Mouse (Mus musculus) inflammation-experienced regulatory T-cells, adult 6 months (primary cell): ENCODE results near the gene Usp48. TPM values are rescaled to one million over a fixed set of nuclear protein-coding genes. Genes with fewer than 3 reads are reported as not detected.
A peak's percentile ranks its signal among the peaks of the same experiment; 100 is the strongest.

ENCODE experiments used
- ATAC-seq: one replicate; pipeline ENCODE4 v1.8.0; 2017
- polyA plus RNA-seq, 3 experiments: library from polyadenylated mRNA; unstranded; fragments of 100-300 nt; shearing (Covaris generic); gene quantifications; one replicate each; pipeline ENCODE4 v1.2.1; 2017

The Usp48 gene
- polyA plus RNA-seq, 3 experiments from 2014 or later: 50.7 to 65.5 (median 59.6) TPM

DNA sequence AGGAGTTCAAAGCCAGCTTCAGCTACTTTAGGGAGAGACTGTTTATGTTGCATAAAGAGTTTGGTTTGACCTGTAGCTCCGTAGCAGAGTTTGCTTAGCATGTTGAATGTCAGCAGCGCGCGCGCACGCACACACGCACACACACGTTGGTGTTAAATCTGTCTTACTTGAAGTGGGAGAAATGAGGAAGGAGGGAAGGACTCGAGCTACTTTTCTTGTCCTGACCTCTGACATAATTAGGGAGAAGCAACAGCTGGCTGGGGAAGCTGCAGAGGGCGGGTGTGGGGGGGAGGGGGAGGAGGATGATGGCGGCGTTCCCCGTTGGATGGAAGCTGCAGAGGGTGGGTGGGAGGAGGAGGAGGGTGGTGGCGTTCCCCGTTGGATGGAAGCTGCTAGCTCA lies 16.7 kb downstream of the Usp48 start:
- no peak for ATAC-seq

DNA sequence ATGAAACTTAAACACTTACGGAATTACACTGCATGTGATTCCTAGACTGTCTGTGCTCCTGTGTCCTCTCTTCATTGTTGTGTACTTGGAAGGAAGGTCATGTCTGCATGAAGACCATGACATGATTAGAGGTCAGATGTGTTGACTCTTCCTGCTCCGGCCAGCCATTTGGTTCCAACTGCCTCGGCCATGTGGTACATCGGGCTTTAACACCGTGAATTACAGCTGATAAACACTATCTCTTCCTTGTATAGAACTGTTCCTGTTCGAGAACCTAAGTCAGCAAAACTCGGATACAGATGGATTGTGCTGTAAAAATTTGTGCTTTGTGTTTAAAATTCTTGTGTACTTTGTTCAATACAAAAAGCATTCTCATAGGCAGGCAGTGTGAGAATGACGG lies 29.3 kb downstream of the Usp48 start:
- ATAC-seq: no peak

DNA sequence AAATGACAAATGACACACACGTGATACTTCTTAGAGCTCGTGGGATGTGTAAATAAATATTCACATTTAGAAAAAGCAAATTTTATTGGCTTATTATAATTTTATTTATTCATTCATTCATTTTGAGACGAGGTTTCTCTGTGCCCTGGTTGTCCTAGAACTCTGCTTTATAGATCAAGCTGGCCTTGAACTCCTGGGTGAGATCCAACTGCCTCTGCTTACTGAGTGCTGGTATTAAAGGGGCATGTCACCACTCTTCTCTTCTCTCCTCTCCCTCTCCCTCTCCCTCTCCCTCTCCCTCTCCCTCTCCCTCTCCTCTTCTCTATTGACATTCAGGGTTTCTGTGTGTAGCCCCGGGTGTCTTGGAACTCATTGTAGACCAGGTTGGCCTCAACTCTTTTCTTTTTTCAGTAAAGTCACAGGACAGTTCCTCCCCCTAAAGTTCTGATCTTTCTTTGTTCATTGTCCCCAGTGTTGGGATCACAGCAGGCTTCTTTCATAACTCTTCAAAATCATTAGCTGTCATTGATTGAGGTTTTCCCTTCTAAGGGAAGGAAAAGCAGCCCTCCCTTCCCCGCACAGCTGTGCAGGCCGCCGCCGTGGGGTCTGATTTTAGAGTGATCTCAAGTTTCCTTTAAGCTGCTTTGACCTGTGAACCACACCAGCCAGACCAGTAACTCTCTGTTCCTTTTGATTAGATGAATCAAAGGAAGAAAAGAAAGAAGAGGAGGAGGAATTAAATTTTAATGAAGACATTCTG lies 34.1 kb downstream of the Usp48 start:
- no peak for ATAC-seq

DNA sequence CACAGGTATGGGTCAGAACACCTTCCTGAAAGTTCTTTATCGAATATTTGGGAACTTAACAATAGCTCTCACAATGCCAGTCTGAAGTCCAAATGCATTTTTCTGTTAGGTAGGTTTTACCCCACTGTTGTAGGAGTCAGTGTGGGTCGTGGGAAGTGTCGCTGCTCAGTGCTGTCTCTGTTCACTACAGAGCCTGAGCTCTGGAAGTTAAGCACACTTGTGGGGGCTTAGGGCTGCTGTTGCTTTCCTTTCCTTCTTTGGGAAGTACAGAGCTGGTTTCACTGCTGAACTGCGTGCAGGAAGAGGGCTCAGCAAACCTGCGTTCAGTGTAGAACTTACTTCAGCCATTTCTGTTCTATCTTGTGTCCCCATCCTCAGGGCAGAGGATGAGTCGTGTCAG lies 34.8 kb downstream of the Usp48 start:
- no peak for ATAC-seq

DNA sequence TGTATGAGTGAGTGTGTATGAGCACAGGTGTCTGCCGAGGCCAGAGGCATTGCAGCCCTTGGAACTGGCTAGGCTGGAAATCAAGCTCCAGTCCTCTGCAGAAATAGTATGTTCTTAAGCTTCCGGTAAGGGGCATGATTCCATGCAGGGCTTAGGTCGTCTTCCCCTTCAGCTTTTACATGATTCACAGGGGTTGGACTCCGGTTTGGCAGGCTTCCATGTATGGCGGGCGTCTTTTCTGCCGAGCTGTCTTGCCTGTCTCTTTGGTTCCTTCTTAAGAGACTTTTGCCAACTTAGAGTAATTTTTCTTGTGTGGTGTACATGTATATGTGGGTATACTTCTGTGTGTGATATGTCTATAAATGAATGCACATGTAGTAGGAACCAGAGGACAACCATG lies 35.8 kb downstream of the Usp48 start:
- ATAC-seq: no peak

DNA sequence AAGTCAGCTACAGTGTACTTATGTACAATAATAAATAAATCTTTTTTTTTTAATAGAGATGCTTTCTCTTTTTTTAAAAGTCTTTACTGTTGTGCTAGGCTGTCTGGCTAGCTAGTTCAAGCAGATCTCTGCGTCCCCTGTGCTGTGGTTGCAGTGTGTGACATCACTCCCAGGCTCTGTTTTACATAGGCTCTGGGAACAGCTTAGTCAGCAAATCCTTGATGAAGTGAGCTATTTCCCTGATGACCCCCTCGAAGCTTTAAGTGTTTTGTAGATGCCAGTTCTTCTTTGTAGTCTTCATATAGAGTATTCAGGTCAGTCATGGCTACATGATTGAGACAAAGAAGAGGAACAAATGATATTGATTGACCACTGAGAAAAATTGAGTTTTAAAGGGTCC lies 36.6 kb downstream of the Usp48 start:
- ATAC-seq: no peak

DNA sequence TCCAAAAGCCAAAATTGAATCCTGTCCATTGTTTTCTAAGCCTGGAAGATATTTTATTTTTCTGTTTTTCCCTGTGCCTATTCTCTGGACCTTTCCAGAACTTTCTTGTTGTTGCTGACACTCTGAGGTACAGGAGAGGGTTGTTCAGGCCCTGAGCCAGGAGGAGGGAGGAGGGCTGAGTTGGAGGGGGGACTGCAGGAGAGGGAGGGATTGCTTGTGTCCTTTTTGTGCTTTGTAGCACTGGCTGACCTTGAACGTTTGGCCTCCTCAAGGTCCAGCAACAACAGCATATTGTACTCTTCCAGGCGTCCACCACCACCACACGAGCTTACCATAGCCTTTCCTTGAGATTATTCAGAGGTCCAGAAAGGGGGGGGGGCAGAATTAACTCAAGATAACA lies 38.0 kb downstream of the Usp48 start:
- ATAC-seq: no peak

DNA sequence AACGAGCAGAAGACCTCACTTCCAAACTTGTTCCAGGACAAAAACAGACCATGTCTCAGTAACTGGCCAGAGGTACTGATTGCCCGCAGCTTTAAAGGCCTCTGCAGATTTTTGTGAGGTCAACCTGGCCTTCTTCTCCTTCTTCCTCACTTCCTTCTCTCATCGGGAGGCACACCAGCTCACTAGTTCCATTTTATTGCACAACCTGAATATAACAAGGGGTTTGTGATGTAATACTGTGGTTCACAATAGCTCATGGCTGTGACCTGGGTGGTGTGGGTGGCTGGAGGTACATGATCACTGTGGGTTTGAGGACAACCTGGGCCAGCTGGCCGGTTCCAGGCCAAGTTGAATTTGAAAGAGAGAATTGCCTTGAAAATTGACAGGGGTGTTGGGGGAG lies 39.8 kb downstream of the Usp48 start:
- ATAC-seq: no peak

DNA sequence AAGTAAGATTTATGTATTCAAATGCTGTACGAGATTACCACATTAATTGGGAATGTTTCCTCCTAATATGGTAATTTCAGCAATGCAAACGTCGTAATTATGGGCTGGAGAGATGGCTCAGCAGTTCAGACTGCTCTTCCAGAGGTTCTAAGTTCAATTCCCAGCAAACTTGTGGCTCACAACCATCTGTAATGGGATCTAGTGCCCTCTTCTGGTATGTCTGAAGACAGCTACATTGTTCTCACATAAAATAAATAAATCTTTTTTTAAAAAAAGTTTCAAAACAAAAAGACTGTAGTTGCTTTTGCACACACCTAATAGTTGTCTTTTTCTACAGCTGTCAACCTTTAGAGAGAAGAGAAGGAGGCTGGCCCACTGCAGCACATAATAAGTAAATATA lies 43.0 kb downstream of the Usp48 start:
- ATAC-seq: no peak

DNA sequence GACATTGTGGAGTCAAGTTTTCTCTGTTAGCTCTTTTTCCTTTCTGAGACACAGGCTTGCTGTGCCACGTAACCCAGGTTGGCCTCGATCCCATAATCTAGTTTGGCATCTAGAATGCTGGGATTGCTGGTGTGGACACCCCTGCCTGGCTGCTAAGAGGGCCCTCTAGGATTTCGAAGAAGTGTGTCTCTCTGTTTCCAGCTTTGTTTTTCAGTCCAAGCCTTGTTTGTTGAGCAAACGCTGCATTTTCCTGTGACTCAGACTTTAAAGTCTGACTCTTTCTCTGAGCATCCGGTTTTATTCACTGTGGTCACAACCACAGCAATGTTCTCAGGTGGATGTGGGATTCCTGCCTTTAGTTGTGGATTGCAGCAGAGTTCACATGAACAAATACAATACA lies 48.0 kb downstream of the Usp48 start:
- peak; percentile 60 for ATAC-seq

DNA sequence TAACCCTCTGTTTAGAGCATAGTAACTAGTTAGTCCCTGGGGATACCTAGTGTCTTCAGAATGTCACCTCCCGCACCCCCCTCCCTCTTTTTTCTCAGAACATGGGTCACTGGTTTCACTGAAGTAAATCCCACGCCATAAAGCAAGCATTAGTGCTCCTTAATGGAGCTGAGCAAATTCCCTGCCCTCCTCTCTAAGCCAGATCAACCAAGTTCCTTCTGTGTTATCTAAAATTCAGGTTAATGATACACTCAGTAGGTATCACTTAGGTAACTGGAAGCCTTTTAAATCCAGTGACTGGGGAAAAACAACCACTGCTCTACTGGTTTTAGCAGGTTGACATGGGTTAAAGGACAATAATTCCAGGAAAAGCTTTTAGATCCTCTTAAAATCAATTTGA lies 48.5 kb downstream of the Usp48 start:
- ATAC-seq: no peak

DNA sequence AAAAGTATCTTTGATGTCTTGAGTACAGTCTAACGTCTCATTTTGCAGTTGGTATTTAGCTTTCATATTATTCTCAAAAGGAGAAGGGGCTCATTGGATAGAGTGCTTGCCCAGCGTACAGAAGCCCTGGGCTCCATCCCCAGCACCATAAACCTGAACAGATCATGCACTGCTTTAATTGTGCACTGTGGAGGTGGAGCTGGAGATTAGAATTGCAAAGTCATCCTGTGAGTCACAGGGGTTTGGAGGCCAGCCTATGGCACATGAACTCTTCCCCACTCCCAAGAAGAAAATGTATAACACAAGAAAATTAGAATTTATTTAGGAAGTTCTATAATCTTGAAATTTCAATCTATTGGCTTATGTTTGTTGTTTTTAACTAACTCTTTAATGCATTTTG lies 49.9 kb downstream of the Usp48 start:
- no peak for ATAC-seq

DNA sequence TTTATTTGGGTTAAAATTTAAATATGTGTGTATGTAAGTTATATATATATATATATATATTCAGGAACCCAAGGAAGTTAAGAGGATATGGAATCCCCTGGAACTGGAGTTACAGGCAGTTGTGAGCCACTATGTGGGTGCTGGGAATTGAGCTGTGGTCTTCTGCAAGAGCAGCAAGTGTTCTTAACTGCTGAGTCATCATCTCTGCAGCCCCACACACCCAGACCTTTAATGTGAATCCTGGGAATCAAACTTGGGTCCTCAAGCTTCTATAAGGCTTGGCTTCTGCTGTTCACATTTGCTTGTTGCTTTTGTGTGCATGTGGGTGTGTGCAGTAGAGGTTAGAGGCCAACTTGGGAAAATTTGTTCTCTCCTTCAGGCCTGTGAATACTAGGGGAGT lies 52.7 kb downstream of the Usp48 start:
- no peak for ATAC-seq

DNA sequence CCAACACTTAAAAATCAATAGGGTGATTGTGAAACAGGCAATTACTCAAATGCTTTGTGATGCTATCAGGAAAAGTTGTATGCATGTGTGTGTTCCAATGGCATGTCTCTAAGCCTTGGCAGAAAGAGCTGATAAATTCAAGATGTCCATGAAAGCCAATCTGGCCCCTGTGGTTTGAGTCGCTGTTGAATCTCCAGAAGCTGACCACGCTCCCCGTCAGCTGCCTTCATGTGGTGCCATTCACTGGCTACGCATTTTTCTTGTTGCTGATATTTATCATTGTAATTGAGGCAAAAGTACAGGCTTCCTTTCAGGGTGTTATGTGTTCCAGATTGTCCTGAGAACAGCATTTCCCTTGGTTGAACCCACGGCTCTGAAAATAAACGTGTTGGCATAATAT lies 54.1 kb downstream of the Usp48 start:
- no peak for ATAC-seq

DNA sequence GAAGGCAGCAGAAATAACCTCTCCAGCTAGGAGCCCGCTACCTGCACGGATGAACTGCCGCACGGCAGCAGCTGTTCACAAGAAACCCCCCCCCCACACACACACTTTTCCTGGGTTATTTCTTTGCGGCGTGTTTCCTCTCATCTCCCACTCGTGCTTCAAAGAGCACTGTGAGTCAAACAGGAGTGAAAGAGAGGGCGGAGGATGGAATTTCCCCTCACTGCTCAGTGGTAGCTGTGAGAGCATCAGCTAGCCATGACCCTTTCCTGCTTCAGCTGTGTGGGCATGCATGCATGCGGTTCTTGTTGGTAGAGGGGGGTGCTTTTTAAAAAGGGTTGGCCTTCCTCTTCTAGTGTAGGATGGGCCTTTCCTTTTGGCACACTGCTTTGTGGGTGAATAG lies 54.7 kb downstream of the Usp48 start:
- ATAC-seq: no peak

DNA sequence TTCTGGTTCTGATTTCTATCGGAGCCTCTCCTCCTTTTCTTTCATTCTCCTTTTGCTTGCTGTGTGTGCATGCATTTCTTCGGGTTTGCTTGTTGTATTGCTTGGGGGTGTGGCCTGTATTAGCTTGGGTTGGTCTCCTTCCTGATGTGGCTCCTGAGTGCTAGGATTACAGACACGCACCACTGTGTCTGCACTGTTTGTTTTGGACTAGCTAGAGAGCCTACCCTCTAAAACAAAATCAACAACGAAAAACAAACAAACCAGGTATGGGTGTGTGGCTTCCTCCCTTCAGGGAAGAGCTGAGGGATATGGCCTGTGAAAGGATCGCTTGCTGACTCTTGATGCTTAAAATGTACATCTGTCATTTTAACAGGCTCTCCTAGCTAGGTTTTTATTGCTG lies 57.4 kb downstream of the Usp48 start:
- no peak for ATAC-seq

DNA sequence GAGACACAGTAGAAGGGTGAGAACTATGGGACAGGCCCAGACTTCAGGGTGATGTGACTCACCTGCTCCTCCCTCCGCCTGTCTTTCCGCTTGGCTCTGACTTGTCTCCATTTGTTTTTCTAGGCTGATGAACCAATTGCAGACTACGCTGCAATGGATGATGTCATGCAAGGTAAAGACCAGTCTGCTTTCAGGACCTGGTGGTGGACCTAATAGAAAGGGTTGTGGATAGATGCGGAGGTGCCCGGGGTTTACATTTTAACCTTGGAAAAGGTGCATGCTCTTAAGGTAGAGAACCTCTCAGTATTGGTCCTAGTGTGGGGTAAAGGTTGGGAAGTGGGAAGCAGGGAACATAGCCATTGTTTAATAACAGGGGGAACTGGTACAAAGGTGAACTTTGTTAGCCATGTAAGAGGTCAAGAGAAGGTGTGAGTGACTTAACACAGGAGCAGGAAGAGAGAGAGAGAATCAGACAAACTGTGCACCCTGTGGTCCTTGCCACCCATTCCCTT lies 59.3 kb downstream of the Usp48 start:
- ATAC-seq: no peak

DNA sequence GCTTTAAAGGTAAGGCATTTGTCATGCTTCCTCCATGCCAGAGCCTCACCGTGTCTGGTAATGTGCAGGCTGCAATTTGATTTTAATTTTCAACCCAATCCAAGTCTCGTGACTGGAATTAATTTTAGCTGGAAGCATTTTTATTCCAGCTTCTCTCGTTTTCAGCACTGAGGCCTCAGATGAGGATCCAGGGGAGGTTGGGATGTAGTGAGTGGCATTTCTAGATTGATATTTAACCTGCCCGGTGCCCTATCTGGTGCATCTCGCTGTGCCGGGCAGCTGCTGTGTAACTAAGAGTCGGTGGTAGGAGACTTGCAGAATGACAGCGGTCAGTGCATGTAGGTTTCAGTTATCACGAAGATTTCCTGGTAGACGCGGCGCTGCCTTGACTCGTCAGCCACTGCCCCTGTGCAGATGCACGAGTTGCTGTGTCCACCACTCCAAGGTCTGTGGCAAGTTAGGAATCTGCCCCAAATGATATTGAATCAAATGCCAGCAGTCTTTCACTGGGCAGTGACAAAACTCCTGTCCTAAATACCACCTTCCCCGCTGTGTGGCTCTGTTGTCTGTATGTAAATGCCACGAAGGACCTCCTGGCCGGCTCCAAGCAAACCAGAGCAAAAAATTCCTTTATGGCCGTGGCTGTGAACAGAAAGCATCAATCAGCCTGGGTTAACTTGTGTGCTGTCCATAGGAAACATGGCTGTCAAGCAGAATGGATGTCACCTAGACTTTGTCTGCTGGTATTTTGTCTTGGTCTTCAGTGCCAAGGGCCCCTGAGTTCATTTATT lies 61.9 kb downstream of the Usp48 start:
- no peak for ATAC-seq

DNA sequence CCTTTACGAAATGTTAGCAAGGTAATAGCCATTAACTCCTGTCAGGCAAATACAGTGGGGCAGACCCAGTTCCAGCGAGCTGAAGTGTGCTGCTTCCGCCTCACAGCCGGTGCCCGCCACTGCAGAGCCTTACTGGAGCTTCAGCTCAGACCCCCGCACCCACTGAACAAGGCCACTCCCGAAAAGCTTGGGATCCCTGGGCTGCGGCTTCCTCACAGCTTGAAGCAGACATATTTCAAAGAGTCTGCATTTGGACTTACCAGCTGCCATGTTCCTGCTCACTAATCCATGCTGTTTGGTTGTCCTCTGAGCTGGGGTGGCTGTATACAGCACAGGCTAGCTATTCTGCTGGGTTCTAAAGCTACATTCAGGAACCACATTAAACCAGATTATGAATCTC lies 64.1 kb downstream of the Usp48 start:
- ATAC-seq: no peak

DNA sequence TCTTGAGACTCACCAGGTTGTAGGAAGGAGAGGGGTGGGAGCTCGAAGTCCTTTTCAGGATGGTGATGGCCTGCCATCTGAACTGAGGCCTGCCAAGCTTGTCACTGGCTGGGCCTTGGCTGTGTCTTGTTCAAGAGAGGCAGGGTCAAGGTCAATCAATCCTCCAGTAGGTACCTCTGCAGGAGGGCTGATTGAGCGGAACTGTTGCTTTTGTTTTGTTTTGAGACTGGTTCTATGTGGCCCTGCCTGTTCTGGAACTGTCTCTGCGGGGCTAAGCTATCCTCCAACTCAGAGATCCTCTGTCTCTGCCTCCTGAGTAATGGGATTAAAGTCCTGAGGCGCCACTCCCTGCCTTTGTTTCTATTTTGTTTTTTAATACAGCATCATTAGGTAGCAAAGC lies 66.0 kb downstream of the Usp48 start:
- ATAC-seq: no peak

DNA sequence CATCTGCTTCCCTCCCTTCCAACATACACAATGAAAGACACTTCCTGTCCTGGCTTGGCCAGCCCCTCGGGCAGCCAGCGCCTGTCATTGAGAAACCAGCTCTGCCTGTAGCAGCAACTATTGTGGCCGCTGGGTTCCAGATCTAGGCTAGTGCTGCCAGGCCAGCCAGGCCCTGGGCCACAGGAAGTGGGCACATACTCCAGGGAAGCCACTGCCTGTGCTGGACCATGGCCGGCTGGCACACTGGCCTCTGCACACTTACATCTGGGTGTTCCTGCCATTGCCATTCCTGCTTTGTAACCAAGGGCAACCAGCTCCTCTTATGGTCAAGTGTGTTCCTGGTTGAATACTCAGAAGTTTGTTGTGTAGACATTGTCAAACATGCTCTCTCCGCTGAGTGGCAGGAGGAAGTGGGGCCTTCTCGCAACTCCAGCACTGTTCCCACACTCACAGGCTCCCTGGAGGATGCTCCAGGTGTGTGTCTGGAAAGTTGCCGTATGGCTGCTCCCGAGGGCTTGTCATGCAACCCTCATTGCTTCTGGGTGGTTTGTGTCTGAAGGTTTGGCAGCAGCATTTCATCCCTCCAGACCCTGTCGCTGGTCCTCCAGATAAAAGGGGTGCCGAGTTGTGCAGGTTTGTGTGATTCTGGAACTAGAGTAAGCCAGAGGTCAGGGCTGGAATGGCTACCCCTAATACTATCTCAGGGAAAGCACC lies 67.0 kb downstream of the Usp48 start:
- ATAC-seq: no peak

DNA sequence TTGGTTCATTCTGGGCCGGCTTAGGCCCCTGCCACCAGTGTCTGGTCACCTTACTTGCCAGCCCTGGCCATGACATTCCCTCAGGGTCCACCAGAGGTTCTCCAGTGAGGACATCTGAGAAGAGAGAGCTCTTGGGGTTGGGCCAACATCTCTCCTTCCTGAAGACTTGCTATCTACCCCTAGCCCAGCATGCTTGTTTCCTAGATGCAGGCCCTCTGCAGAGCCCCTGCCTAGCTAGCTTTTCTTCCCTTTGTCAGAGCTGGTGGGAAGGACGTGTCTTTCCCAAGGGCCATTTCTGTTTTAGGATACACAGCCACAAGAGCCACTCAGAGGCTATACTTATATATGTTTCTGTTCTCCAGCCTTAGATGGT lies 67.5 kb downstream of the Usp48 start:
- ATAC-seq: no peak

DNA sequence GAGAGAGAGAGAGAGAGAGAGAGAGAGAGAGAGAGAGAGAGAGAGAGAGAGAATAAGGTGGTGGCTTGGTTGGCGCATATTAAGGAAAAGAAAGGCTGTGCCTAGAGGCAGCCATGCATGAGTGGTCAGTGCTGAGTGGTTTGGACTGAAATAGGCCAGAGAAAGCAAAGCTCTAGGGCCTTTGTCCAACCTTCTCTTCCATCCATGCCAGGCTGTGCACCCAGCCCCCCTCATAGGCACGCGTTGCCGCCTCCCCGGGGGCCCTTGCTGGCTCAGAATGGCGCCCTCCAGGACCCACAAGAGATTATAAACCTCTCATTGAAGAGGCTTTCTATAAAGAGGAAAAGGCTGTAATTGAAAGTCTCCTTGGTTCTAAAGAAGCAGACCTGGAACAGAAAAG lies 68.0 kb downstream of the Usp48 start:
- ATAC-seq: no peak

DNA sequence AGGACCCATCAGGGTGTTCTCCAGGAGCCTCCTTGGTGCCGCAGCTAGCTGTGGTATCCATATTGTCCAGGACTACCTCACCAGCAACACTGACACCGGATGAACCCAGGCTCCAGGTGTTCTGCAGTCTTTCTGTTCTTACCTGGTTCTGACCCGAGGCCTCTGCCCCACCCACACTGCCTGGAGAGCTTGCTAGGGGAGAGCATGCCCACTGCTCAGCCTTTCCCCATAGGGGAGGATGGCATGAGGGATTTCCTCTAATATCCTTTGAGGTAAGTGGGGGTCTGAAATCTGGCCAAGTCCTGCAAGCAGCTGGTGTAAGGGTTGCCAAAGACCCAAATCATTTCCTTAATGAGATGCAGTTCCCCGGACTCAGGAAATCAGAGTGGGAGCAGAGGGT lies 69.9 kb downstream of the Usp48 start:
- ATAC-seq: no peak
